In genomic region chr2:92055101-92055813, GRCm38 (mm10) we compare ENCODE assay signal across 8 mouse cellular contexts. TPM values are rescaled to one million over a fixed set of nuclear protein-coding genes. Genes with fewer than 3 reads are reported as not detected.
A peak's percentile ranks its signal among the peaks of the same experiment; 100 is the strongest.
DNase-seq lines count a peak whose midpoint lies in the region; ATAC-seq and TF ChIP-seq lines count a peak whose summit lies in the region.

No protein-coding gene starts in this region.

- no peaks in the 10 kb centered on the region for H3K9me3 ChIP-seq in hindbrain, embryonic 11.5 days (ENCODE audit: control insufficient read depth, low read length)
- no peaks in the 10 kb centered on the region for H3K9me3 ChIP-seq in lung, postnatal 0 days (ENCODE audit: low read length)

- no peak for TF ChIP-seq EP300 in lung, postnatal 0 days (IDR thresholded peaks at IDR 0.05)

- ATAC-seq in hindbrain, embryonic 11.5 days (ENCODE audit: low FRiP score): peak; percentile 57
- peak; percentile 86 for ATAC-seq in lung, postnatal 0 days

- no peak overlapping the region for H3K27ac ChIP-seq in cerebellum, adult 2 months (ENCODE audit: insufficient read depth, low read length)
- no peak overlapping the region for H3K27ac ChIP-seq in hindbrain, embryonic 11.5 days (ENCODE audit: low read depth, low read length)
- peak overlapping the region; percentile 71 for H3K27ac ChIP-seq in lung, postnatal 0 days (ENCODE audit: low read length)

- TF ChIP-seq POLR2A in cerebellum, adult 2 months (IDR thresholded peaks at IDR 0.05; ENCODE audit: borderline replicate concordance, insufficient read depth, low read length): peak; percentile 48; the same call in 1 of the 2 replicates

- peak overlapping the region; percentile 80 for H3K4me3 ChIP-seq in cerebellum, adult 2 months (replicated peaks; ENCODE audit: insufficient read depth, low read depth, low read length)
- H3K4me3 ChIP-seq in hindbrain, embryonic 11.5 days (ENCODE audit: low read depth, low read length): peak overlapping the region; percentile 4
- H3K4me3 ChIP-seq in lung, postnatal 0 days (ENCODE audit: low read depth, low read length): peak overlapping the region; percentile 36

- H3K36me3 ChIP-seq in hindbrain, embryonic 11.5 days (ENCODE audit: control insufficient read depth, insufficient read depth, low read length): no peaks in the 10 kb centered on the region
- no peaks in the 10 kb centered on the region for H3K36me3 ChIP-seq in lung, postnatal 0 days (ENCODE audit: insufficient read depth, low read length)

- no peaks in the 10 kb centered on the region for H3K27me3 ChIP-seq in cerebellum, adult 2 months (ENCODE audit: control insufficient read depth, insufficient read depth, low read length)
- peaks cover 33% of the 10 kb centered on the region for H3K27me3 ChIP-seq in hindbrain, embryonic 11.5 days (ENCODE audit: control insufficient read depth, insufficient read depth, low read length)
- H3K27me3 ChIP-seq in lung, postnatal 0 days (replicated peaks; ENCODE audit: insufficient read depth, low read length): peaks cover 14% of the 10 kb centered on the region

- peak overlapping the region; percentile 2; the same call in 1 of the 2 replicates for H3K9ac ChIP-seq in hindbrain, embryonic 11.5 days (ENCODE audit: low read depth, low read length)
- H3K9ac ChIP-seq in lung, postnatal 0 days (replicated peaks; ENCODE audit: low read depth): peak overlapping the region; percentile 29; the same call in 1 of the 2 replicates

- no peaks in the 10 kb centered on the region for H3K4me1 ChIP-seq in cerebellum, adult 2 months (ENCODE audit: control insufficient read depth, insufficient read depth, low read length)
- H3K4me1 ChIP-seq in hindbrain, embryonic 11.5 days (replicated peaks; ENCODE audit: control insufficient read depth, insufficient read depth, low read length): peaks cover 3% of the 10 kb centered on the region; the same call in 1 of the 2 replicates
- peaks cover 16% of the 10 kb centered on the region for H3K4me1 ChIP-seq in lung, postnatal 0 days (ENCODE audit: insufficient read depth, low read depth, low read length)

- peak; percentile 93 for DNase-seq in MEL-GATA-1-ER (ENCODE audit: extremely low read depth, low read depth)
- DNase-seq in cerebellum, adult 2 months: peak; percentile 88 to 89
- DNase-seq in frontal cortex, adult 2 months (ENCODE audit: extremely low spot score in 1 of 2, low spot score in 1 of 2): peak; percentile 78 to 90
- peak; percentile 93 for DNase-seq in hindbrain, embryonic 11.5 days (ENCODE audit: low spot score)
- DNase-seq in layer of hippocampus, postnatal 10 days (ENCODE audit: low spot score in 2 of 2): peak; percentile 83 to 88
- peak; percentile 97 for DNase-seq in lung, postnatal 0 days (ENCODE audit: low spot score)
- peak; percentile 87 for DNase-seq in ovary, postnatal 14 days (ENCODE audit: low spot score)
- peak; percentile 83 to 89 for DNase-seq in thymus, postnatal 10 days (ENCODE audit: low spot score in 2 of 2)

- WGBS in cerebellum, adult 2 months: 4% methylated on average over 38 of the region's 38 CpGs
- WGBS in hindbrain, embryonic 11.5 days: 3% methylated on average over 38 of the region's 38 CpGs
- WGBS in lung, postnatal 0 days: 4% methylated on average over 38 of the region's 38 CpGs

- H3K4me2 ChIP-seq in hindbrain, embryonic 11.5 days (replicated peaks; ENCODE audit: low read depth, low read length): peak overlapping the region; percentile 31
- H3K4me2 ChIP-seq in lung, postnatal 0 days (replicated peaks; ENCODE audit: low read depth, low read length): peak overlapping the region; percentile 68

- TF ChIP-seq CTCF in cerebellum, adult 2 months (IDR thresholded peaks at IDR 0.05; ENCODE audit: borderline replicate concordance, insufficient read depth, low read depth, low read length): no peak
- no peak; the same call in 1 of the 2 replicates for TF ChIP-seq CTCF in lung, postnatal 0 days (IDR thresholded peaks at IDR 0.05)

RNA-seq across cellular contexts. Expression of gene Creb3l1, which starts 31.0 kb away (rescaled TPM):
- 1.3 and 1.7 TPM in 2 replicates for polyA plus RNA-seq in cerebellum, adult 2 months (2012; rRNA removed)
- 1.7 and 1.8 TPM in 2 replicates for polyA plus RNA-seq in frontal cortex, adult 2 months (2012; rRNA removed)
- 2.0 and 2.2 TPM in 2 replicates for polyA plus RNA-seq in hindbrain, embryonic 11.5 days (2014; fragmentation: Nextera tagmentation; extraction: Ambion mirVana)
- 10 to 100 TPM; 10.4 to 11.6 TPM for total RNA-seq in layer of hippocampus, postnatal 10 days (2021)
- 7.0 and 8.1 TPM in 2 replicates for polyA plus RNA-seq in lung, postnatal 0 days (2015; fragmentation: Nextera tagmentation; extraction: Ambion mirVana)

RNA-seq across cellular contexts. Expression of gene Phf21a, which starts 37.7 kb away (rescaled TPM):
- polyA plus RNA-seq in cerebellum, adult 2 months (2012; rRNA removed): 60.4 and 73.1 TPM in 2 replicates
- polyA plus RNA-seq in frontal cortex, adult 2 months (2012; rRNA removed): 51.2 and 54.6 TPM in 2 replicates
- polyA plus RNA-seq in hindbrain, embryonic 11.5 days (2014; fragmentation: Nextera tagmentation; extraction: Ambion mirVana): 30.8 and 46.2 TPM in 2 replicates
- total RNA-seq in layer of hippocampus, postnatal 10 days (2021): 10 to 100 TPM; 75.5 to 83.7 TPM
- polyA plus RNA-seq in lung, postnatal 0 days (2015; fragmentation: Nextera tagmentation; extraction: Ambion mirVana): 12.9 and 13.6 TPM in 2 replicates

Comparison
In these comparisons a context has a peak if more than half of its experiments do, and no peak if none do; other contexts are left out.
1. H3K4me3 ChIP-seq: peak in every context shown above with its lines; median percentile 80 in cerebellum, adult 2 months; 36 in lung, postnatal 0 days; 4 in hindbrain, embryonic 11.5 days.